Mouse (Mus musculus) lung, embryonic 16.5 days (tissue): ENCODE results near the gene Rack1. TPM values are rescaled to one million over a fixed set of nuclear protein-coding genes. Genes with fewer than 3 reads are reported as not detected.

ENCODE experiments used
- ATAC-seq: fragments of 200-750 bp; cut with Nextera tagmentation; 2 replicates; pipeline ENCODE4 v1.8.0; 2017; ENCODE audit warnings: low read depth, mild to moderate bottlenecking, moderate library complexity
- H3K27ac ChIP-seq: fragments of 300-500 bp; sonication (generic); 2 replicates; pipeline ENCODE4 v1.5.1; 2014; ENCODE audit warnings: mild to moderate bottlenecking, control low read depth, low read length
- H3K27me3 ChIP-seq: fragments of 300-500 bp; sonication (generic); 2 replicates; pipeline ENCODE4 v1.6.1; 2014; ENCODE audit warnings: low read depth, low read length, mixed read lengths; ENCODE audit not compliant: control insufficient read depth, insufficient read depth
- H3K36me3 ChIP-seq: fragments of 300-500 bp; sonication (generic); 2 replicates; pipeline ENCODE4 v1.6.1; 2014; ENCODE audit warnings: low read length; ENCODE audit not compliant: control insufficient read depth, insufficient read depth
- H3K4me1 ChIP-seq: fragments of 300-500 bp; sonication (generic); replicated peaks from 2 replicates; pipeline ENCODE4 v1.6.1; 2014; ENCODE audit warnings: low read length, mixed read lengths; ENCODE audit not compliant: control insufficient read depth, insufficient read depth
- H3K4me2 ChIP-seq: fragments of 300-500 bp; sonication (generic); 2 replicates; pipeline ENCODE4 v1.6.1; 2014; ENCODE audit warnings: low read depth, low read length, control low read depth
- H3K4me3 ChIP-seq: fragments of 300-500 bp; sonication (generic); 2 replicates; pipeline ENCODE4 v1.5.1; 2014; ENCODE audit warnings: mild to moderate bottlenecking, low read length, control low read depth
- H3K9ac ChIP-seq: fragments of 300-500 bp; sonication (generic); 2 replicates; pipeline ENCODE4 v1.6.1; 2014; ENCODE audit warnings: low read length, control low read depth
- H3K9me3 ChIP-seq: fragments of 300-500 bp; sonication (generic); 2 replicates; pipeline ENCODE4 v1.6.1; 2016; ENCODE audit warnings: low read length; ENCODE audit not compliant: control insufficient read depth
- WGBS: fragments of 180-500 bp; shearing (Covaris S2); extraction: QIAGEN DNeasy Blood & Tissue Kit; methylation state at CpG from one replicate; pipeline ENCODE4 v1.1.7; 2014; 5-methylcytosine and 5-hydroxymethylcytosine counted together
- polyA plus RNA-seq: library from polyadenylated mRNA; unstranded; fragments of >200 nt; fragmentation: Nextera tagmentation; extraction: Ambion mirVana; gene quantifications from 2 replicates; pipeline ENCODE4 v1.2.1, GENCODE M21; 2015

Rack1 gene
- polyA plus RNA-seq, 1 experiment from 2014 or later, result 657 TPM

- 28% methylated on average over 9 of the region's 9 CpGs for WGBS
Measured at GRCm38 (mm10) chr11:48833078-48833730, 33.1 kb downstream of the Rack1 start.

GRCm38 (mm10) chr11:48833731-48834639 is 33.9 kb downstream of the Rack1 start:
- WGBS, result under 1% methylated on average over 30 of the region's 30 CpGs
- no peaks in the 10 kb centered on the region for H3K27me3 ChIP-seq
- no peaks in the 10 kb centered on the region for H3K9me3 ChIP-seq
- H3K36me3 ChIP-seq, result no peaks in the 10 kb centered on the region
- H3K4me1 ChIP-seq, result peaks cover 8% of the 10 kb centered on the region
- peak; percentile 90 for ATAC-seq
- H3K9ac ChIP-seq, result peak overlapping the region; percentile 71
- H3K4me2 ChIP-seq, result peak overlapping the region; percentile 64
- H3K27ac ChIP-seq, result peak overlapping the region; percentile 85
- H3K4me3 ChIP-seq, result peak overlapping the region; percentile 72

More at GRCm38 (mm10) chr11:48833078-48833730, 33.1 kb downstream of the Rack1 start:
- peak overlapping the region; percentile 64 for H3K4me2 ChIP-seq
- H3K9ac ChIP-seq, result no peak overlapping the region
- no peak overlapping the region for H3K27ac ChIP-seq
- no peaks in the 10 kb centered on the region for H3K36me3 ChIP-seq
- peaks cover 4% of the 10 kb centered on the region for H3K4me1 ChIP-seq
- no peaks in the 10 kb centered on the region for H3K9me3 ChIP-seq
- no peak for ATAC-seq
- H3K27me3 ChIP-seq, result no peaks in the 10 kb centered on the region
- H3K4me3 ChIP-seq, result peak overlapping the region; percentile 72

- no peak for ATAC-seq
Measured at GRCm38 (mm10) chr11:48835923-48836322, 35.8 kb downstream of the Rack1 start.

GRCm38 (mm10) chr11:48836990-48837309 is 36.8 kb downstream of the Rack1 start:
- Histone ChIP-seq H3K4me2 (peak overlapping the region; percentile 91), H3K36me3 (no peaks in the 10 kb centered on the region), H3K27me3 (no peaks in the 10 kb centered on the region), H3K9me3 (no peaks in the 10 kb centered on the region), H3K4me1 (peaks cover 8% of the 10 kb centered on the region), H3K27ac (no peak overlapping the region), H3K9ac (peak overlapping the region; percentile 74), H3K4me3 (peak overlapping the region; percentile 76)
- no peak for ATAC-seq
- 10% methylated on average over 11 of the region's 11 CpGs for WGBS

More at GRCm38 (mm10) chr11:48835923-48836322, 35.8 kb downstream of the Rack1 start:
- Histone ChIP-seq H3K4me3 (no peak overlapping the region), H3K27me3 (no peaks in the 10 kb centered on the region), H3K36me3 (no peaks in the 10 kb centered on the region), H3K9me3 (no peaks in the 10 kb centered on the region), H3K4me1 (peaks cover 8% of the 10 kb centered on the region), H3K9ac (no peak overlapping the region), H3K27ac (no peak overlapping the region), H3K4me2 (no peak overlapping the region)
- 67% methylated on average over 6 of the region's 6 CpGs for WGBS

- peak; percentile 27 for ATAC-seq
- H3K36me3 ChIP-seq, result no peaks in the 10 kb centered on the region
- H3K4me2 ChIP-seq, result peak overlapping the region; percentile 91
- H3K9ac ChIP-seq, result peak overlapping the region; percentile 74
- peaks cover 8% of the 10 kb centered on the region for H3K4me1 ChIP-seq
- WGBS, result under 1% methylated on average over 70 of the region's 77 CpGs
- no peaks in the 10 kb centered on the region for H3K27me3 ChIP-seq
- H3K4me3 ChIP-seq, result peak overlapping the region; percentile 76
- H3K9me3 ChIP-seq, result no peaks in the 10 kb centered on the region
- peak overlapping the region; percentile 37 for H3K27ac ChIP-seq
Measured at GRCm38 (mm10) chr11:48837310-48838180, 37.4 kb downstream of the Rack1 start.

GRCm38 (mm10) chr11:48838181-48838797 is 38.2 kb downstream of the Rack1 start:
- under 1% methylated on average over 16 of the region's 16 CpGs for WGBS
- H3K9ac ChIP-seq, result peak overlapping the region; percentile 74
- H3K27ac ChIP-seq, result no peak overlapping the region
- peak overlapping the region; percentile 91 for H3K4me2 ChIP-seq
- peaks cover 8% of the 10 kb centered on the region for H3K4me1 ChIP-seq
- 0 out of 2 replicates have a peak, but pooled peaks have one; percentile 9 for ATAC-seq
- H3K4me3 ChIP-seq, result peak overlapping the region; percentile 76
- no peaks in the 10 kb centered on the region for H3K36me3 ChIP-seq
- H3K27me3 ChIP-seq, result no peaks in the 10 kb centered on the region
- no peaks in the 10 kb centered on the region for H3K9me3 ChIP-seq

- 74% methylated on average over 10 of the region's 10 CpGs for WGBS
- no peaks in the 10 kb centered on the region for H3K36me3 ChIP-seq
- no peak overlapping the region for H3K4me3 ChIP-seq
- H3K9ac ChIP-seq, result no peak overlapping the region
- peak overlapping the region; percentile 91; the same call in 1 of the 2 replicates for H3K4me2 ChIP-seq
- no peak for ATAC-seq
- no peaks in the 10 kb centered on the region for H3K9me3 ChIP-seq
- H3K4me1 ChIP-seq, result peaks cover 8% of the 10 kb centered on the region
- H3K27me3 ChIP-seq, result no peaks in the 10 kb centered on the region
- no peak overlapping the region for H3K27ac ChIP-seq
Measured at GRCm38 (mm10) chr11:48838879-48839680, 38.9 kb downstream of the Rack1 start.

DNA sequence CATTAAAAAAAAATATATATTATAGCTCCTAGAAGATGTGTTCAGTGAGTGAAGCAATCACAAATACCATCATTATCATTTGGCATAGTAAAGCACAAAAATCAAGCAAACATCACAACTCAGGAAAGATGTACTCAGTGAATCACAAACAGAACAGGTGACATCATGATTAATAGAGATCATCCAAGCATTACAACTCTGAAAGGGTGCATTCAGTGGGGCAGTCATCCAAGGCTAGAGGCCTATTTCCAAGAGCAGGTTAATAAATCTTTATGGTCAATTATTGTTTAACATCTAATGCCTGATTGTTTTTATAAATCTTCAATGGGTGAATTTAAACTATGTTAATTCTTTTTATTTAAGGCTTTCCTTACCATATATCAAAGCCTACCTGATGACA is 40.7 kb downstream of the Rack1 start:
- no peak for ATAC-seq
- H3K4me2 ChIP-seq, result no peak overlapping the region

More for the DNA sequence above, 40.7 kb downstream of the Rack1 start:
- Histone ChIP-seq H3K9ac (no peak overlapping the region), H3K27ac (no peak overlapping the region), H3K27me3 (no peaks in the 10 kb centered on the region), H3K9me3 (no peaks in the 10 kb centered on the region), H3K4me1 (peaks cover 8% of the 10 kb centered on the region), H3K4me3 (no peak overlapping the region), H3K36me3 (no peaks in the 10 kb centered on the region)
